Mouse (Mus musculus): ENCODE data around the gene Zfp507. TPM values are rescaled to one million over a fixed set of nuclear protein-coding genes. Genes with fewer than 3 reads are reported as not detected.

Zfp507 gene
- total and polyA plus RNA-seq, 2 experiments from 2014 or later = 5.9 to 8.4 TPM

- no peak for DNase-seq (ENCODE audit: low spot score)
- no peaks in the 10 kb centered on the region for H3K36me3 ChIP-seq (replicated peaks; ENCODE audit: control insufficient read depth, insufficient read depth, low read length)
- no peaks in the 10 kb centered on the region for H3K9me3 ChIP-seq (replicated peaks; ENCODE audit: control insufficient read depth, low read length)
- H3K9ac ChIP-seq (replicated peaks; ENCODE audit: low read depth, low read length) = no peak overlapping the region
- no peak for TF ChIP-seq EP300 (IDR thresholded peaks at IDR 0.05; ENCODE audit: low read depth)
- no peak for TF ChIP-seq CTCF (IDR thresholded peaks at IDR 0.05; ENCODE audit: low read depth)
- no peak for ATAC-seq (ENCODE audit: insufficient read depth, low read depth)
- H3K27ac ChIP-seq (ENCODE audit: low read depth) = no peak overlapping the region
- WGBS = 87% methylated on average over 2 of the region's 2 CpGs
- no peak overlapping the region for H3K4me2 ChIP-seq (ENCODE audit: low read depth, low read length)
- no peak overlapping the region for H3K4me3 ChIP-seq (ENCODE audit: low read depth, low read length)
- H3K27me3 ChIP-seq (ENCODE audit: control insufficient read depth, insufficient read depth, low read length) = no peaks in the 10 kb centered on the region
- no peaks in the 10 kb centered on the region for H3K4me1 ChIP-seq (ENCODE audit: control insufficient read depth, insufficient read depth)
Observed at GRCm38 (mm10) chr7:35723035-35723434, 79.8 kb downstream of the Zfp507 start.

Other genes starting within 250 kb of the Zfp507 start
- 75.2 and 76.6 TPM in 2 replicates for gene Nudt19, start 246.7 kb downstream of the Zfp507 start, total RNA-seq (2014; rRNA removed; ENCODE audit: low replicate concordance)
- gene Nudt19, start 246.7 kb downstream of the Zfp507 start, polyA plus RNA-seq (2015; fragmentation: Nextera tagmentation; extraction: Ambion mirVana) = 133 and 136 TPM in 2 replicates
- under 0.01 TPM in 1 of 2 replicates, not detected in the other for gene Rgs9bp, start 217.4 kb downstream of the Zfp507 start, total RNA-seq (2014; rRNA removed; ENCODE audit: low replicate concordance)
- 0.04 and 0.07 TPM in 2 replicates for gene Rgs9bp, start 217.4 kb downstream of the Zfp507 start, polyA plus RNA-seq (2015; fragmentation: Nextera tagmentation; extraction: Ambion mirVana)
- 9.5 and 19.3 TPM in 2 replicates for gene Ankrd27, start 216.8 kb downstream of the Zfp507 start, total RNA-seq (2014; rRNA removed; ENCODE audit: low replicate concordance)
- gene Ankrd27, start 216.8 kb downstream of the Zfp507 start, polyA plus RNA-seq (2015; fragmentation: Nextera tagmentation; extraction: Ambion mirVana) = 8.9 and 9.6 TPM in 2 replicates
- gene Pdcd5, start 155.5 kb downstream of the Zfp507 start, total RNA-seq (2014; rRNA removed; ENCODE audit: low replicate concordance) = 24.5 and 45.6 TPM in 2 replicates
- 278 TPM in 2 replicates for gene Pdcd5, start 155.5 kb downstream of the Zfp507 start, polyA plus RNA-seq (2015; fragmentation: Nextera tagmentation; extraction: Ambion mirVana)
- gene Dpy19l3, start 48.5 kb downstream of the Zfp507 start, total RNA-seq (2014; rRNA removed; ENCODE audit: low replicate concordance) = 1.1 and 3.4 TPM in 2 replicates
- gene Dpy19l3, start 48.5 kb downstream of the Zfp507 start, polyA plus RNA-seq (2015; fragmentation: Nextera tagmentation; extraction: Ambion mirVana) = 4.9 and 5.4 TPM in 2 replicates

Data from heart, postnatal 0 days (tissue).